Mouse (Mus musculus) testis, adult 2 months (tissue): Measurements from ENCODE around the gene Akt1s1.

ENCODE experiments used
- CTCF ChIP-seq: fragments of 200-500 bp; IDR thresholded peaks from 2 replicates; pipeline ENCODE4 v1.5.1; 2012; ENCODE audit warnings: low read depth, mild to moderate bottlenecking, inconsistent platforms, low read length, moderate library complexity; ENCODE audit not compliant: control insufficient read depth, insufficient read depth, insufficient replicate concordance
- POLR2A ChIP-seq: fragments of 200-500 bp; IDR thresholded peaks from 2 replicates; pipeline ENCODE4 v1.6.1; 2012; ENCODE audit warnings: low read depth, mild to moderate bottlenecking, inconsistent platforms, low read length, moderate library complexity; ENCODE audit not compliant: control insufficient read depth

DNA sequence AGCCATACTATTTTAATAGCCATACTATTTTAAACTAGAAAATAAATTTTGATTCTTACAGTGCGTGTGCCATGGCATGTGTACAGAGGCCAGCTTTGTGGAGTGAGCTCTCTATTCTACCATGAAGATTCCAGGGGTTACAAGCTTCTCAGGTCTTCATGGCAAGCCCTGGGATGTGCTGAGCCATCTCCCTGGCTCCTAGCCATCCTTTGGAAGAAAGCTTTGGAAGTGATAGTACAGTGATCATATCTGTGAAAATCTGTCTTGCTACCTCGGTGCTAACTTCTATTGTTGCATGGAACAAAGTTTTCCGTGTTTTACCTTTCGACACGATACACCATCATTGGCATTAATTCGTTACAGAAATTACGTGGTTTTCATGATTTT is 46.4 kb downstream of the Akt1s1 start:
- TF ChIP-seq CTCF (no peak), POLR2A (no peak)
